Mouse (Mus musculus): ENCODE data around the gene Fam8a1.
A peak's percentile ranks its signal among the peaks of the same experiment; 100 is the strongest.

Fam8a1 gene

GRCm38 (mm10) chr13:46669048-46669619 is at the start of gene Fam8a1:
Gene Fam8a1, plus strand, starts transcription at chr13:46669522.
- peak; percentile 90 for DNase-seq

GRCm38 (mm10) chr13:46619633-46620032 is 49.7 kb upstream of the Fam8a1 start:
- DNase-seq = no peak

GRCm38 (mm10) chr13:46620964-46621757 is 48.2 kb upstream of the Fam8a1 start:
- DNase-seq = no peak

- DNase-seq = no peak
These were observed 42.7 kb upstream of the Fam8a1 start for GRCm38 (mm10) chr13:46626608-46627007.

- peak; percentile 37 for DNase-seq
These were observed 41.5 kb upstream of the Fam8a1 start for GRCm38 (mm10) chr13:46627841-46628240.

GRCm38 (mm10) chr13:46629391-46629790 is 39.9 kb upstream of the Fam8a1 start:
- DNase-seq = no peak

GRCm38 (mm10) chr13:46632796-46633195 is 36.5 kb upstream of the Fam8a1 start:
- DNase-seq = no peak

- DNase-seq = no peak
These were observed 35.8 kb upstream of the Fam8a1 start for GRCm38 (mm10) chr13:46633320-46634132.

GRCm38 (mm10) chr13:46634133-46634488 is 35.2 kb upstream of the Fam8a1 start:
- no peak for DNase-seq

GRCm38 (mm10) chr13:46640608-46641468 is 28.5 kb upstream of the Fam8a1 start:
- no peak for DNase-seq

GRCm38 (mm10) chr13:46642318-46642717 is 27.0 kb upstream of the Fam8a1 start:
- no peak for DNase-seq

- DNase-seq = no peak
These were observed 25.1 kb upstream of the Fam8a1 start for GRCm38 (mm10) chr13:46644175-46644574.

- no peak for DNase-seq
These were observed 23.8 kb upstream of the Fam8a1 start for GRCm38 (mm10) chr13:46645476-46645875.

- DNase-seq = no peak
These were observed 17.5 kb upstream of the Fam8a1 start for GRCm38 (mm10) chr13:46651853-46652252.

- no peak for DNase-seq
These were observed 16.7 kb upstream of the Fam8a1 start for GRCm38 (mm10) chr13:46652671-46653070.

- no peak for DNase-seq
These were observed 15.7 kb upstream of the Fam8a1 start for GRCm38 (mm10) chr13:46653671-46654070.

- DNase-seq = no peak
These were observed 14.8 kb upstream of the Fam8a1 start for GRCm38 (mm10) chr13:46654566-46654965.

GRCm38 (mm10) chr13:46659211-46659610 is 10.1 kb upstream of the Fam8a1 start:
- DNase-seq = no peak

GRCm38 (mm10) chr13:46663461-46663964 is 5.8 kb upstream of the Fam8a1 start:
- DNase-seq = peak; percentile 38

- DNase-seq = no peak
These were observed 424 bp downstream of the Fam8a1 start for GRCm38 (mm10) chr13:46669620-46670271.

GRCm38 (mm10) chr13:46670514-46670913 is 1.2 kb downstream of the Fam8a1 start:
- DNase-seq = peak; percentile 26

GRCm38 (mm10) chr13:46674601-46675000 is 5.3 kb downstream of the Fam8a1 start:
- DNase-seq = peak; percentile 38

Measured in cerebellum, adult 9-10 months (tissue).